Mouse (Mus musculus) E14TG2a.4 (cell line): ENCODE results near the gene Rnaseh2a.

Source experiments
- CTCF ChIP-seq: conservative IDR thresholded peaks from 2 replicates; pipeline ENCODE4 v1.5.1; 2014; ENCODE audit warnings: low read length
- NANOG ChIP-seq: IDR thresholded peaks from 2 replicates; pipeline ENCODE4 v1.6.1; 2014; ENCODE audit warnings: borderline replicate concordance, low read length, mixed read lengths
- POU5F1 ChIP-seq: IDR thresholded peaks from 2 replicates; pipeline ENCODE4 v1.6.1; 2014; ENCODE audit warnings: low read length, borderline replicate concordance

DNA sequence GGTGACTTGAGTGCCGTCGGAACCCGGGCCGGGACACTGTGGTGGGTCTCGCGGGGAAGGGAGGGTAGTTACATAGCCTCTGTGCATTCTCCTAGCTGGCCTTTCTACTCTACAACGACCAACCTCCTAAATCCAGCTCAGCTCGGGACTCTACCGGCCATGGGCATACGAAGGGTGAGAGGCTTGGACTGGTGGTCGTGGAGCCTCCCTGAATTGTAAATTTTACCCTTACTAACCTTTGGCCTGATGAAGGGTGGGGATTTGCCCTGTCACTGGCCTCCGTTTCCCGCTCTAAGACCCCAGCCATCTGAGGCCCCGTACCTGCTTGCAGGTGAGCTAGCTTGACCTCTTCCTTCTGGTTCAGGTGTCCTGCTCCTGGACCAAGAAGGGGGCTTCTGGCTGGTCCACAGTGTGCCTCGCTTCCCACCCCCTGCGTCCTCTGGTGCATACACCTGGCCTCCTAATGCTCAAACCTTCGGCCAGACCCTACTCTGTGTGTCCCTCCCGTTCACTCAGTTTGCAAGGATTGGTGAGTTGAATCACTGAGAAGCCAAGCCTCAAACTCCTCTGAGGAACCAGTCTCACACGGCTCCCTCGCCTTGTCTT, 60.3 kb downstream of the Rnaseh2a start:
- TF ChIP-seq CTCF (no peak), POU5F1 (no peak), NANOG (no peak)
